Mouse (Mus musculus) gastrocnemius, postnatal 10 days (tissue): ENCODE results near the gene Aldh3a2. TPM values are rescaled to one million over a fixed set of nuclear protein-coding genes. Genes with fewer than 3 reads are reported as not detected.

Experiments used
- DNase-seq: peaks from one replicate; pipeline ENCODE4 v3.0.0; 2021; ENCODE audit warnings: mixed read lengths
- total RNA-seq, 2 experiments: library from RNA; stranded (reverse); gene quantifications; 2 replicates each; pipeline ENCODE4 v1.2.3; 2021

The Aldh3a2 gene
- total RNA-seq, 2 experiments from 2014 or later = 18.6 to 22.6 TPM

DNA sequence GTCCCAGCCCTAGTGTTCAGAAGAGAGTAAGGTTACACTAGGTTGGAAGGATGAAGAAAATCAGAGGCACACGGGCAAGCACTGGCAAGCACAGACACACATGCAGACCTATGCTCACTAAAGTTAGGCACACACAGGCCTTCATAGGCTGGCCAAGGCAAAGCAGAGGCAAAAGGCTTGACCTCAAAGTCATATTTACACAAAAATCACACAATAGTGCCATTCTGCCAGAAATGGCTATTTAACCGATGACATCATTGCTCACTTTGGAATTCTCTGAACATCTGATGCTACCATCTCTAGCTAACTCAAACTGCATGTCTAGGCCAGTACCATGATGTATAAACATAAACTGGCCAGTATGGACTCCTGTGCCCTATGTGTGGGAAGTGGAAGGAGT lies 6.7 kb upstream of the Aldh3a2 start:
- DNase-seq = no peak

DNA sequence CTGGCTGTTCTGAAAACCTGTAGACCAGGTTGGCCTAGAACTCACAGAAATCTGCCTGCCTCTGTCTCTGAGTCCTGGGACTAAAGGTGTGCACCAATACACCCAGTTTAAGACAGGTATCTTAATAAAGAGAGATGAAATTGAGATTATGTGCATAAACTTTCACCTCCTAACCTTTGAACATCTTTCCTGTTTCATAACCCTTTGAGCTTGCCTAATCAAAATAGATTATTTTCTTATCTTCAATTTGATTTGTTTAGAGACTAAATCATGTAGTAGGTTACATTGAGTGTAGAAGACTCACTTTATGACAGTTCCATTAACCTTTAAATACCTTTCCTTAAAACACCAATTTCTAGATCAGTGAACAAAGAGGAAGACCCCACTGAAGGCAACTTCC lies 4.3 kb upstream of the Aldh3a2 start:
- DNase-seq = no peak

DNA sequence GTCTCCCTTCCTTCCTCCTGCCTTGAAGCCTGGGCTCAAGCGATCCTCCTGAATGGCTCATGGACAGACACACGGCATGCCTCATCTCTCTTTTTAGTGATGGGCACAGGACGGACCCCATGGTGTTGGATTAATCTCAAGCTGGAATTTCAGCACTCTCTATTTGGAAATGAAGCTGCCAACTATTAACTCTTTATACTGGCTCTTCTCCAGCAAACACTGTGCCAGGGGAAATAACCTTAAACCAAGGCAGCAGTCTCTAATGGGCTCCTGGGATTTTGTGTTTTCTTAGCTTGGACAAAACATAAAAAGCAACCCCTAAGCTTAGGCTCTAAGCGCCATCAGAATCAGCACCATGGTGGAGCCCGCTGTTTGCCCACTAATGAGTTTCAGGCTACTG lies 3.1 kb upstream of the Aldh3a2 start:
- DNase-seq = no peak

DNA sequence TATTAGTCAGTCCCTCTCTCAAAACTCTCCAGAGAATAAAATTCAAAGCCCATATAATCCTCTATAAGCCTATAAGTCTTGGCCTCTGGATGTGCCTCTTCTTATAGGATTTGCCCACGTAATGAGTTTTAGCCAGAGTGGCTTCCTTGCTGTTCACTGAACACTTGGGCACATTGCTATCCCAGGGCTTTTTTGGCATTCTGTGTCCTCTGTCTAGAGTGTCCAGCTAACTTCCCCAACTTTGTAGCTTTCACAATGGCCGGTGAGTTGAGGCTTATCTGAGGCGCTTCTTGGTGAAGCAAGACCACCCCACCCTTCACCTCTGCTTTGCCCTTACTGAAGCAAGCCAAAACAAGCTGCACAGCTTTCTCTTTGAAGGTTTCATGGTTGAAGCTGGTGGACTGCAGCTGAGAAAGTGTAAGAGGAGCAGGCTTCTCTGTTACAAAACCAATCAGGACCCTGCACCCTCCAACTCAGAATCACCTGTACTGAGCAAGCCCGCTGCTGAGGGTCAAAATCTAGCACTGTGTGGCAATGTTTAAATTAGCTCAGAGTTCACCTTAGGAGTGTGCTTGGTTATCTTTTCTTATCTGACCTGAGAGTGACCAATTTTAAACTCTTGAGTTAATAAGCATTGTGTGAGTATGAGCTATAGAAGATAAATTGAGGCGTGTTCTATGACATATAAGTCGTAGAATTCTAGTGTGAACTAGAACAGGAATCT lies 1.5 kb upstream of the Aldh3a2 start:
- no peak for DNase-seq

DNA sequence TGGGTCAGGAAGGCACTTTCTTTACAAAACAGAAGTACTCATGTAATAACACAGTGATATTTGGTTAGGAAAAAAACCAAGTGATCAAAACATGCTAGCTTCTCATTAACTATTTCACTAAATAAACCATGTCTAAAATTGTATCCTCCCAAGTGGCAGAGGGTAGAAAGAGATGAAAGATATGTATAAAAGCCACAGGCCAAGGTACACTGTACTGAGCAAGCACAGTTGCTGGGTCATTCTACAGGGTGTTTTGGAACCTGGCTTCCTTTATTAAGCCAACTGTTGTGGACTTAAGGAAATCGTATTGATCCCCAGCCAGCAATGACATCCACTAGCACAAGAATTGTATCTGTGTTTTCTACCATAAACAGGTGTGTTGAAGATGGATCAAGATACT lies 3.4 kb downstream of the Aldh3a2 start:
- no peak for DNase-seq

DNA sequence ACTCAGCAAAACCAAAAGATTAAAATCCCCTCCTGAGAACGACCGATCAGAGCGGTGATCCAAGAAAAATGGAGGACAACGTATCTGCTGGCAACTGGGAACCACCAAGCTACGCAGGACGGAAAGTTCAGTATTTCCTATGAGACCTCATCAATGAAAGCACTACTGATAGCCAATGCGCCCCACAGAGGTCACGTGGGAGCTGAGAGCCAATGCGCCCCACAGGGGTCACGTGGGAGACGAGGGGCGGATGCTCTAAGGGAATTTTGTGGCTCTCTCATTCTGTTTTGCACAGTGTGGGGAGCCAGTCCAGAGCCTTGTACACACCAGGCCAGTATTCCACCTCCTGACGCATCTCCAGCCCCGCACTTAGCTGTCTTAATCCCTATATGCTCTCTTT lies 4.7 kb downstream of the Aldh3a2 start:
- no peak for DNase-seq

DNA sequence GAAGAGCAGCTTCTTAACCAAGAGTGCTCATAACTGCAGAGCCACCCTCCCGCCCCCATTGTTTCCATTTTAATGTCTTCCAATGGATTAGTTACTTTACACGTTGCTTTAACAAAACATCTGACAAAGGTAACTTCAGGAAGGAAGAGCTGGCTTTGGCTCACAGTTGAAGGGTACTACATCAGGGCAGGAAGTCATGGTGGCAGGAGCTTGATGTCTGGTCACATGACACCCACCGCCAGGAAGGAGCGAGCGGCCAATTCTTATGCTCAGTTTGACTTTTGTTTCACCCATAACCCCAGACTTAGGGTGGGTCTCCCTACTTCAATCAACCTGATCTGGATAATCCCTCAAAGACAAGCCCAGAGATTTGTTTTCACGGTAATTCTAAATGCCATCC lies 8.2 kb downstream of the Aldh3a2 start:
- no peak for DNase-seq

DNA sequence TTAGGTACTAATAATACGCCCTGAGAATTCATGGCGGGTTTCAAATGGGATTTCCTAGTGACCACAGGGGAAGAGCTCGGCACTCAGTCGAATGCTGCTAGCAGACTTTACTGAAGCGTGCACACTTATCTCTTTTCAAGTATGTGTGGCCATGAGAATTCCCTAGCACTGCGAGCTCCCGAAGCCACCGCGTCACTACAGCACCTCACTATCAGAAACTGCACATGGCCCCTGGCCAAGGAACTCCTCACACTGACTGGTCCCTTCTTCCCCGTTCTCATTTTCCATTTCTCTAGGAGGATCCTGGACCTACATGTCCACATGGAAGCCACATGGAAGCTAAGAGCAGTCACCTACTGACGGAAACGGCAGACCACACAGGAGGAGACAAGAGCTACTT lies 14.5 kb downstream of the Aldh3a2 start:
- no peak for DNase-seq

DNA sequence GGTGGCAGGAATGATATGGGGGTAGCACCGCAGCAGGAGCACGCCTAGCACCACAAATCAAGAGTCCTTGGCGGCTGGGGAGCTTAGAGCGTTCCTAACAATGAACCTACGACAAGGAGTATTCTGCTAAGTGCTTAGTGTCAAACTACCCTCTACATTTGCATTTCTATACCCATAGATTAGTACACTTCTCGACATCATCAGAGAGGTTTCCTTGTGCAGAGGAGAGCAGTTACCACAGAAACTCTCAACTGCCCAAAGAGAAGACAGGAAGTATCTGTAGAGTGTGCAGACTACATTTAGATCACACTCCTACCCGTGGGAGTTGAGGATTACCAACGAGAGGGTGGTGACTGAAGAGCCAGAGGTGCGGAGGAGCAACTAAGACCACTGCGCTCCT lies 15.5 kb downstream of the Aldh3a2 start:
- DNase-seq = no peak

DNA sequence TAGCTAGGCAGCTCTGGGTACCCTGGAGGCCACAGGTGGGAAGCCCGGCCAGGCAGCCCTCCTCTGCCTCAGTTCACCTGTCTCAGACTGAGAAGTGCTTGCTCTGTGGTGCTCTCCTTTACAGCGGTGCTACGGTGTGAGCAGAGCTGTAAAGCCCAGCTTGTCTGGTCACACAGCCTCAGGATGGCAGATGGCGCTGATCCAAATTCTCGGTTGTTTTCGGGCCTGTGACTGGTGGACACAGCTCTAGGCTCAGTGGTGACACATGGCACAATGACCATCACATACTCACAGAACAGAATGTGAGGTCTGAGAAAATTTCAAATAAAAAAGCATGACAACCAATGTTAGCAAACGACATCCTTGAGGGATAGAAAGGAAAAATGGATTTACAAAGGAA lies 22.9 kb downstream of the Aldh3a2 start:
- DNase-seq = no peak

DNA sequence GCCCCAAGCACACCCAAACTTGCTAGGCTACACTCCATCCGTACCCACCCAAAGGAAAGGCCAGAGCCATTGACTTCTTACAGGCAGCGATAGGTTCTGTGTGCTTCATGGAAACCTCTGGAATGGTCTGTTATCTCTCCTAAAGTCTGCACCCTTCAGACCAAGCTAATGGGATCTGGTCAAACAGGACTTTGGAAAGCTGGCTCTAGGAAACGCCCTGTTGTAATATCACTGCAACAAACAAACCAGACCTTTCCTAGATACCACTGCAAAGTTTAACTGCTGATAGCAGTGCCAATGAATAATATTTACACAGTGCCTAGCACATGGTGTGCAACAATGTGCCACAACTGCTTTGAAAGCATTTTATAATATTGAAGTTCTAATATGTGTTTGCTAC lies 31.2 kb downstream of the Aldh3a2 start:
- no peak for DNase-seq

DNA sequence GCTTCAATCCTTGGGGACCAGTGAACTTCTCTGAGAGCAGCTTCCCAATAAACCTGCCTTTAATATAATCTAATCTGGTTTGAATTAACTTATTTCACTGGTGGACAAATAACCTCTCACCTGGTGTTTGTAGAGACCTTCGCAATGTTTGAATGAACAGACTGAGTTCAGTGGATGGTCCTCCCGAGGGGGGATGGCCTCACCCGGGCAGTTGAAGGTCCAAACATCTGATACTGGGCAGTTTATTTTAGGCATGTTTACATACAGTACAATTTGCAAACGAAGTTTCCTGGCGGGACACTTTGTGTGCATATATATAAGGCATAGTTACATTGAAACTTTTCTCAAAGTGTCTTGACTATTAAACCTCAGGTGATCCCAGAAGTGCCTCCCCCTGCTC lies 33.1 kb downstream of the Aldh3a2 start:
- no peak for DNase-seq

DNA sequence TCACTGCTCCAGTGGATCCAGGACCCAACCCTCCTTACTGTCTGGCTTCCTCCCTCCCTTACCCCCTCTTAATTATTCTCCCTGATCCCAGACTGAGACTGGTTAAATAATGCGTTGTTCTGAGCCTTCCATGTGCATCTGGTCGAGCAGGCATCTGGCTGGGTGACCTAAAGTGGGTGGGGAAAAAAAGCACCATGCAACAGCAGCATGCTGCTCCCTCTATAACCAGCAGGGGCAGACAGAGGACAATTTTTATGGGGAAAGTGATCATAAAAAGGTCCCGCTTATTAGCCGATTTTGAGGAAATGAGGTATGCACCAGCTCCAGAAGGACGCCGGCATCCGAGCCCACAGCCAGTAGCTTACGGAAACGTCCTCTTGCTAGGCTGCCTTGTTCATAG lies 35.9 kb downstream of the Aldh3a2 start:
- peak; percentile 64 for DNase-seq

DNA sequence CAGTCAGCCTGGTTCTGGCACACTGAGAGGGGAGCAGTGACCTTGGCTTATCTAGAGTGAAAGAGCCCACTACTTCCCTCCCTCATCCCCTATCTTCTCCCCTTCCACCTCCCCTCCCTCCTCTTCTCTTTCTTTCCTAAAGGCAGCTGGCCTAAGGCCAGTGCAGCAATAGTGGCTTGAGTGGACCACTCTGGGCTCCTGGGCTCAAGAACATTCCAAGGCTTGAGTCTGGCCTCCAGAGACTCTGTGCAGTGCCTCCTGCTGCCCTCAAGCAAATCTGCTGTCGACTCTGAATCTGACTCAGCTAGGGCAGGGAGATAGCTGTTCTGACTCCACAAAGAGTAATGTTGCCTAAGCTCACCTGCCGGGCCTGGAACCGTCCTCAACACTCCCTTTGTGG lies 38.9 kb downstream of the Aldh3a2 start:
- DNase-seq = no peak

DNA sequence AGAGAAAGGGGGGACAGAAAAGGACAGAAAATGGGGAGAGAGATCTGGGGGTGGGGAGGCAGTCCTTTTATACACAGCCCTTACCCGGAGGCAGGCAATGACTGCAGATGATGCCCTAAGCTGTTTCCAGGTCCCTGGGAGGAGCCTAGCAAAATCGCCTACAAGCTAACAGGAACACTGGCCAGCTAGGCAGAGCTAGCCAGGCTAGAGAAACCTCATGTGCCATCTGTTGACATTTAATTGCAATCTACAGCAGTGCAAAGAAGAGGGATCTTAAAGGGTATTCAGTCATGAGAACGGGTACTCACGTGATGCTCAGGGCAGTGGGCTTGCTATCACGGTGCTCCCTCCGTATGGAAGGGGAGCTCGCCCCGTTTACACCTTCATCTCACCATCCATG lies 39.4 kb downstream of the Aldh3a2 start:
- DNase-seq = no peak

DNA sequence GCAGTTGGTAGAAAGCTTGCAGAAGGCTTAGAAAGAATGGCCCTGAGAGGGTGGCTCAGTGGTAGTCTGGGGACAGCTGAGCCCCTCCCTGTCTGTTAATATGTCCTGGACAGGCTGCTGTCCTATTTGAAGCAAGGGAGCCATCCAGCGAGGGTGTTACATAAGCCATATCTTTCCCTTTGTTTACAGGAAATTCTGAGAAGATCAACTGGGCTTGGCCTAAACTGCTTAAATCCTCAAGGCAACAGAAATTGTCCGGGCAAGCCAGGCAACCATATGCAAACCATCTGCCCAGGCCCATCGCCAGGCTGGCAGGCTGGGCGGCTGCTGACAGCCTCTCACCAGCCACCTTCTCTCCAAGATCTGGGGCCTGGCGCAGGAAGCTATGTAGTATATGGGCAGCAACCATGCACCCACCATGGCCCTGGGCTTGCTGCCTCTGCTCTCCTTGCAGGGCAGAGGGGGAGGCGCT lies 41.3 kb downstream of the Aldh3a2 start:
- DNase-seq = peak; percentile 40

DNA sequence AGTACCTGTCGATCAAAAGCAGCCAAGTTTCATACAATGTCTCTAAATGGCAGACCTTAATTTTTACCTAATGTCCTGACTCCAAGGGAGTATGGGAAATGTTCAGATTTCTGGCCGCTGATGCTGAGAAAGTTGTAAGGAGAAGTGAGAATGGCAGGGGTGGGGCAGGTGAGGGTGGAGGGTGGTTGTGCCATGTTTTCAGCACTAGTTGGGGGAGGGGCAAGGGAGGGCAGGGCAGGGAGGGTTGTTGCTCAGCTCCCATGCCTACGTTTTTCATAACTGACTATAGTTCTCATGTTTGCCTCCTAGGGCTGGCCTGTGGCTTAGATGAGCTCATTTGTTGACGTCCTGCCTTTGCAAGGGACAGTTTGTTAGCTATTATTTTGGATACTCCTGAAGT lies 41.8 kb downstream of the Aldh3a2 start:
- DNase-seq = no peak

DNA sequence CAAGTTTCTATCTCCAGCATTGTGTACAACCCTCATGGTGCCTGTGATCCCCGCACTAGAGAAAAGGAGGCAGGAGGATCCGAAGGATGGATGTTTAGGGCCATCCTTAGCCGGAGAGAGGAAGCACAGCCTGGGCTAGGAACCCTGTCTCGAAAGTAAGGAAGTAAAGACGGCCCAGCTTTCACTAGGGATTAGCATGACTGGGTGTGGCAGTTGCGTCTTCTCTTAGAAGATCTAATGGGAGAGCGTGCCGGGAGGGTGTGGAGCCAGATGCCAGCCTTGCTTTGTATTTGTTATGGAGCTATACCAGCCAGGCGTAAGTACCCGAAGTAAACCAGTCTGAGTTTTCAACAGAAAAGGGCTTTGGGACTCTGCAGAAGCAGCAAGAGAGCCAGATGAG lies 42.4 kb downstream of the Aldh3a2 start:
- DNase-seq = no peak

DNA sequence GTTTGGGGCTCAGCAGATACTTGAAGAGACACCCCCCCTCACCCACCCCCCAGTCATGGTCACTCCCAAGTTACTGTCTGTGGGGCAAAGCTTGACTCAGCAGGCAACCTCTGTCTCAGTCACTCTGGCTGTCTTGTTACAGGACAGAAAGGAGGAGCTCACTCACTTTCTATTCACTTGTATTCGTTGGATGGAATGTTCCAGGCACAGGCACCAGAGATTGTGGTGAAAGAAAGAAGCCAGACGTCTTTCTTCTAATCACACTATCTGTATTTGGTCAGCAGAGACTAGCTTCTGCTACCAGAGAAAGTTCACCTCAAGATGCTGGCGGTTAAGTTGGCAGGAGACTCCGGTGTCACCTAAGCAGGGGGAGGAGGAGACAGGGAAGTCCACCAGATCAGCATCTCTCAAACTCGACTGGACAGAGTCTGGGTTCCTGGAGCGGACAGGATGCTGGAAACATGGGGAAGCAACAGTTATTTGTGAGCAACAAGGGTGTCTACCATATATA lies 43.0 kb downstream of the Aldh3a2 start:
- no peak for DNase-seq

DNA sequence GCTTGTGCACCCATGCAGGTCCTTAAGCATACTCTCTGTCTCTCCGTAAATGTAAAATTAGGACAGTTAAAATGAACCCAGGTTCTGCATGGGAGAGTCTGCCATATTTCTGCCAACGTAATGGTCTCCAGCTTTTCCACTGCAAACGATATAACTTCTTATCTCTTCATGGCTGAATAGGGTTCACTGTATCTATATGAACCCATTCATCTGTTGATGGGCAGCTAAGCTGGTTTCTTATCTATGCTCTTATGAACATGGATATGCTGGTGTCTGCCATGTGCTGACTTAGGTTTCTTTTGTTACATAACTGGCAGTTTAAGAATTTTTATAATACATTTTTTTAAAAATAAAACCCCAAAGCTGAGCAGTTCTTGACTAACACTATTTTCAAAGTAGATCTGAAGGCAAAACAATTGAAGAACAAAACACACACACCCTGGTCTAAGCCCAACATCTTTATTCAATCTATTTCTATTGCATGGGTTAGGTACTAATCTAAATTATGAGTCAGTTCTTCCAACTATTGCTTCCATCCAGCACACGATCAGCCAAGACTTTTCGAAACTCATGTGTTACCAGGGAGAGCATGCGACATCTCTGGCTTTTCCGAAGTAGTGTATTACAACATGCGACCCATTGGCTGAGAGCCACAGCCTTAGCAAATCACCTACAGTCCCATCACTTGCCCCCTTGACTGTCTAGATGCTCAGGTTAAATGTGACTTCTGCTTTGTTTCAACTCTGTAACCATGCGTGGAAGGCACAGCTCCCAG lies 44.1 kb downstream of the Aldh3a2 start:
- no peak for DNase-seq

DNA sequence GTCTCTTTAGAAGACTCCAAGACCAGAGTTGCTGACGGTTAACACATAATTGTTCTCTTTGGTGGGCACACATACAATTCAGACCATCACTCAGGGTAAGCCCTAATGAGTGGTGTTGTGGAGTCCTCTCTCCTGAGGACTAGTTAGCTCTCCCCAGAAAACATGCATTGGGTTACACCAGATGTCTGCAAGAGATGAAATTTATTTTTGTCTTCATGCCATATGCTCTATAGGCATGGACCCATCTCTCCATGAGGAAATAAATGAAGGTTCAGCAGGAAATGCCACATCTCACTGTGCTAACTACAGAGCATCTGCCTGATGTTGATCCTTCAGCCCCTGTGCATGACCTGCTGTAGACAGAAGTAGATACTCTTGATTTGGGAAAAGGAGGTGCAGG lies 45.3 kb downstream of the Aldh3a2 start:
- DNase-seq = no peak

DNA sequence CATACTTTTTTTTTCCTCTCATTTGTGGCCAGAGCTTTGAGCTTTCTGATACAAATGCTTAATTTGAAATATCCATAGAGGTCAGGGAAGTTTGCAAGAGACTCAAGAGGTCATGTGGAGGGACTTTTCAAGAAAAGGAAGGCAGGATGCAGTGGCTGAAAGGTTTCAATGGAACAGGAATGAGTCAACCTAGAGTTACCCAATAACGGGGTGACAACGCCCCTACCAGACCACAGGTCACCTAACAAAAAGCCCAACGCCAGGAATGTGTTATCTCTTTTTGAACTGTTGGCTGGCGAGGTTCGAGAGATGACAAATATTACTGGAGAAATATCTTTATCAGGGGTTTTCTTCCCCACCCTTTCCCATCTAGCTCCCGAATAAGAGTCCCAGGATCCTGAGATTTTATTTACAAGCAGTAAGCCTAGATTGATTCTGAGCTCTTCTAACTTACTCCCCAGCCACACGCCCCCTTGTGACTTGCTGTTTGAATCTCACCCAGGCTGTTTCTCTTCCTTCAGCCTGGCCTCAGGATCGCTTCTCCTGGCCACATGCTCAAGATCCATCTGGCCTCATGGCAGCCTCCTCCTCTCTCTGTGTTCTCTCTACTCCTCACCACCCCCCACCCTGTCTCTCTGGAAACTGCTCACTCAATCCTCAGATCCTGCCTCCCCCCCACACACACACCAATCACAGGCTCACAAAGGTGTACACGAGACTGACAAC lies 46.9 kb downstream of the Aldh3a2 start:
- no peak for DNase-seq

DNA sequence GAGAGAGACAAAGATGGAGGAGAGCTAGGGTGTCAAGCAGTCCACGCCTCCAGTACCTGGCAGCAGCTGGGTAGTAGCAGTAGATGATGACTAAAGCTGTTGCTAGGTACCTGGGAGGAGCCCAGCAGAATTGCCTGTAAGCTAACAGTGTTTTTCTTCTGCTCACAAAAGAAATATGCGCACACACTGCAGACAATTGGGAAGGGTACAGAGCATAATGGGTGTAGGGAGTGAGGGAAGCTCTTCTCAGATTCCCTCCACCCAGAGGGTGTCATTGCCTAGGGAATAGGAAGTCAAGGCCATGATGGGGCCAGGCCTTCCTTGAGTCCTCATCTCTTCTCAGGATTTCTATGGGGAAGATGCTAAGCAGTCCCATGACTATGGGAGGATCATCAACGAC lies 51.3 kb downstream of the Aldh3a2 start:
- no peak for DNase-seq
